Mouse (Mus musculus): ENCODE results near the gene Gfra1.

GRCm38 (mm10) chr19:58360982-58361381 lies 94.7 kb downstream of the Gfra1 start:
- TF ChIP-seq MAFK (IDR thresholded peaks at IDR 0.05; ENCODE audit: insufficient read depth, low read depth, low read length) (no peak), ZNF384 (IDR thresholded peaks at IDR 0.05; ENCODE audit: low read depth, low read length) (no peak), CHD2 (IDR thresholded peaks at IDR 0.05; ENCODE audit: low read depth, low read length) (no peak), ZC3H11A (IDR thresholded peaks at IDR 0.05; ENCODE audit: borderline replicate concordance, low read depth, low read length) (no peak)
